Mouse (Mus musculus) lung, postnatal 14 days (tissue): Measurements from ENCODE around the gene Trp63.
"Not testable (repeated sequence)": the region's sequence is repeated elsewhere in the genome, so short reads cannot be mapped to it uniquely, and the experiment has no call there.

Experiments used
- DNase-seq: peaks from one replicate; pipeline ENCODE4 v3.0.0; 2021

Gene Trp63

DNA sequence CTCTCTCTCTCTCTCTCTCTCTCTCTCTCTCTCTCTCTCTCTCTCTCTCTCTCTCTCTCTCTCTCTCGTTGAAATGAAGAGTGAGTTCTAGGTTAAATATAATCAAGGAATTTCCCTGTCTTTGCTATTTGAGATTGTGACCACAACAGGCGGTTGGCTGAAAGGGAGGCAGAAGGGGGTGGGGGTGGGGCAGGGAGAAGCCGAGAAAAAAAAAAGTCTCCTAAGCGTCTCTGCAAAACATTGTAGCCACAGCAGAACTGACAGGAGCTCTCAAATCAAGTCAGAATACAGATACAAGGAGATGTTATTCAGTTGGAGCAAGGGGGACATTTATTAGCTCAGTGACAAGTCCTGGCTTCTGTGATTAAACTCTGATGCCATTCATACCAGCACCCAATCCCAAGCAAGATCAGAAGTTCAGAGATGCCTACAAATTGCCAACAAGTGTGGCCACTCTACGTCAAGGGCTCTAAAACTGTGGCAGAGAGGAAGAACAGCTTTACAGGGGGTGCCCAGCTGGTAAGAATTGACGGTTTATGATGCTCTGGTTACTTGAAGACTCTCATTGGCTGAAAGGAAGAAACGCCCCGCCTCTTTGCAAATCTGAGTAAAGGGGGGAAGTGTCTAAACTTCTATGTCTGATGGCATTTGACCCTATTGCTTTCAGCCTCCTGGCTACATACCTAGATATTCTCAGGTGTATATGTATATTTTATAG, at the start of gene Trp63:
TSS of gene Trp63 (plus strand) at position 233 of the 718 bp plus-strand sequence.
- no peak for DNase-seq

DNA sequence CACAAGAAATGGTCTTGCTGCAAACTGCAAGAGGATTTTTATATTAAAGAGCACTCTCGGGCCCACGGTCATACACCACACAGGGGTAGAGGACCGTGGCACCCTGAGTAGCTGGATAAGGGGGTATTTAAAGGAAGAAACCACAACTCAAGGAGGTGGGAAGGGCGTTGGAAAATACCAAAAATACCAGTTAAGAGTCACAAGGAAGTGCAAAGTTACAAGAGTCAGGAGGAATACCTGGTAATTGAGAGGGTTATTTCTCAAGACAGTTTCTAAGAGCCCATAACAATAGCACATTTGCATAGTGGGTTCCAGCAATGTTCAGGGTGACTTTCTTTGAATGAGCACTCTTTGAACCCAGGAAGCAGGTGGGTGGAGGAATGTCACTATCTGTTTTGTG, 38.8 kb upstream of the Trp63 start:
- DNase-seq, result not testable (repeated sequence)

DNA sequence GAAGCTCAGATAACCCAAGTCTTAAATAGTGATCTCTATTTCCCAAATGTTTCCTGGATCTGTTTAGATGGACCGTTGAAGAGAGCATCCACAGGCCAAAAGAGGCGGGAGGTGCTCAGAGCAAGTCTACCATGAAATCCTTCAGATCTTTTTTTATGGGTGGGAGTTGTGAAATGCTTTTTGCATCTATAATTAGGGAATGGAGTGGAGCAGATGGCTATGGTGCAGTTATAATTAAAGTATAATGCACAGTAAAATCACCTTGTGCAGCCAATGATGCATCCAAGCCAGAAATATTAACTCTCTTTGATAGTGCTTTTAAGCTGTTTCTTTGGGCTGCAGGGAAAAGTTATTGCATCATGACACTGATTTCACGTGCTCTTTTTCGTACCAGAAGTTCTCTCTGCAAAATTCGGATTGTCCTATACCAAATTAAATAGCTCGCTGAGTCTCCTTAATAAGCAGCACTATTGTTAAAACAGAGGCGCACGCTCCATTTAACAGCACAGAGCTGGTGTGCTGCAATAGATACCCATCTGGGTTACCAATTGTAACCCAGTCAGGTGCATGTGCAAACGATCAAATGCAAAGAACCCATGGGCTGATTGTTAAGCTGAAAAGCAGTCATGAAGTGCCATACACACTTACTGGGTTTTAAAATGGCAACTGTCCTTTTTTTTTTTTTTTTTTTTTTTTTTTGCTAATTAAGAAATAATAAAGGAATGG, 22.9 kb upstream of the Trp63 start:
- DNase-seq, result no peak

DNA sequence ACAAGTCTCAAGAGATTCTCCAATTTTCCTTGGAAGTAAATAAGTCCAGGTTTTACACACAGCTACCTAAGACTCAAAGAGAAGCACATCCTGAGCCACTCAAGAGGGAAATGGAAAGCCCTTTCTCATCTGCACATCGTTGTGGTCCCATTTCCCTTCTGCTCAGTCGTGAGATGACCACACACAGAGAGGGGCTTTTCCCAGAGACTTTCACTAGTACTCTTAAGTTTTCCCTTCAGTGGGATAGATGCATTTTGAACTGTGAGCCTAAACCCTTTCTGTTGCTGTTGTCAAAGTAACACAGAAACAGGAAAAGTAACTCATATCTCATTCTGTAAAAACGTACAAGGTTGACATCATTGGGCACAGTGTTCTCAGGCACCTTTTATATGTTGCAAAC, 20.4 kb upstream of the Trp63 start:
- DNase-seq, result no peak

DNA sequence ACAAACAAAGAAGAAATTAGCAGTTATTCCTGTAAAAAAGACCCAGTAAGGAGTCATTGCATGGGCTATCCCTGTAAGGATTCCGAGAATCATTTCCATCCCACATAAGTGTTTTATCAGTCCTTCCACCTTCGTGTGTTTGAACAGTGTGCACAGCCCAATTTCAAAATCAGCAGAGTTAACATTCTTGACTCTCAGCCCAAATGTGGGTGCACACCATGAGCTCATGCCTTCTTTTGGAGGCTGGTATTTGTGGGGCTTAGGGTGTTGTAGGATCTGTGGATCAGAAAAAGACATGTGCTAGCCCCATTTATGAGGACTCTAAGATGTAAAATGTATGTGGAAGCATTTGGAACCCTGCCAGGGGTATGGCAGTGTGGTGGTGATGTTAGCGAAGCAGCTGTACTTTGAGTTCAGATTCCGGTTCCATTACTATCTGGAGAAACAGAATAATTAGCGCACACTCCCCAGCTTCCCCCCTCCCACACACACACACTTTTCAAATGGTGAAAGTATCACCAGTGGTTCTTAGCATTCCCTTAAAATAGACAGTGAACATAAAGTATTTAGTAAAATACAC, 9.6 kb upstream of the Trp63 start:
- peak; percentile 7 for DNase-seq

DNA sequence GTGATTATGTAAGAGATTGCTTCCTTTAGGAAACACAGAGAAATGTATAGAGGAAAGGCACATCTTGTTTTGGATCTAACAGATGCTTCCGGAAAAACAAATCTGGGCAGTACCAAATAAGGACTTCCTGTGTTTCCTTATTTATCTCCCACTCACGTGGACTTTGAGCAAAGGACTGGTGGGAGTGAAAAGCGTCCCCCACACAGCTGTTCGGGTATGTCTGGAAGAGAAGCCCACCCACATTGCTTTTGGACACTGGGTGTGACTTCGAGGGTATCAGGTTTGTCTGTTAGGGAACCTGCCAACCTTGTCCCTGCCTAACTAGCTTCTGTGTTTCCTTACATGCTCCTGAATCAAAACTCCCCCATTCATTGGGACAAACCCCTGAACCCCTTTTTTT, 3.2 kb upstream of the Trp63 start:
- DNase-seq, result no peak

DNA sequence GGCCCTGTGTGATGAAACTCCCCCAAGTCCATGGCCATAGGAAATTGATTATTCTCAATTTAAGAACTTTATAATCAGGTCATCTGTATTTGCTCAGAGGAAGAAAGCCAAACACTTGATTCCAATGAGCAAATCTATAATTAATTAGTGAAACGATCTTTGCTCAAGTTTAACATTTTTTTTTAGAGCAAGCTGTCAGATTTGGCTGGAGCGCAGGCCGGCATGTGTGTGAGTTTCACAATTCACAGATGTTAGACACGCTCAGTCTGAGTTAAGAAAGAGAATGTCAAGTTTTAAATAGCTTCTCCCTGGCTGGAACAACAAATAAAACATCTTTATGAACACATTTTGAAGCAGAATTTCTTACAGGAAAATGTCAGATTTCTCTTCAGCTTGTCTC, 1.0 kb upstream of the Trp63 start:
- DNase-seq, result peak; percentile 7

DNA sequence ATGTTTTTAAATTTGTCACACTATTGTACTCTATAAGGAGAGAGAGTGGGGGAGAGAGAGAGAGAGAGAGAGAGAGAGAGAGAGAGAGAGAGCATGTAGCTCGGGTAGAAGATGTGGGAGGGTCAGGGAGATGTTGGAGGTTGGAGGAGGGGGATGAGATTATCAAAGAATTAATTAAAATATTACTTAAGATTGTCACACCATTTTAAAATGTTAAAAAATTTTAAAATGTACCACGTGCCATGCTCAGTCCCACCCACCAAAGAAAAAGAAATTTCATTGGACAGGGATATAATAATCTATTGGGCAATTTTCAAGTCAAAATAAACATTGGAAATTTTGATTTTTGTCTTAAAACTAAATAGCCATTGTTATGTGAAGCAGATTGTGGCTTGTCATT, 1.0 kb downstream of the Trp63 start:
- no peak for DNase-seq

DNA sequence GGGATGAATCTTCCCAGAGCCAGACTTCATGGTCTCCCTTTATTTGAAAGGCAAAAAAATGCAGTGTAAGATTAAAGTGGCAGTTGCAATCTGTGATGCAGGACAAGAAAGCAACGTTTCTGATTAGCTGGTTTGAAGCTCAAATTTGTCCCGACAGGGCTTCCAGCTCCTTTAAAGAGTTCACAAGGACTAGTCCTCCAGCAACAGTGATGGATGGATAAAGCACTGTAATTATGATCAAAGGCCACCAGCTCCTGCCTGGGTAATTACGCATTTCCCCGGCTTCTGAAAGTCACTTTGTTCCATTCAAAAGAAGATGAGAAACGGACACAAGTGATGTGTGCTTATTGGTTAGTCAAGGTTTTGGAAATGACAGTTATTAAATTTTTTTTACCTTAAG, 7.0 kb downstream of the Trp63 start:
- DNase-seq, result no peak

DNA sequence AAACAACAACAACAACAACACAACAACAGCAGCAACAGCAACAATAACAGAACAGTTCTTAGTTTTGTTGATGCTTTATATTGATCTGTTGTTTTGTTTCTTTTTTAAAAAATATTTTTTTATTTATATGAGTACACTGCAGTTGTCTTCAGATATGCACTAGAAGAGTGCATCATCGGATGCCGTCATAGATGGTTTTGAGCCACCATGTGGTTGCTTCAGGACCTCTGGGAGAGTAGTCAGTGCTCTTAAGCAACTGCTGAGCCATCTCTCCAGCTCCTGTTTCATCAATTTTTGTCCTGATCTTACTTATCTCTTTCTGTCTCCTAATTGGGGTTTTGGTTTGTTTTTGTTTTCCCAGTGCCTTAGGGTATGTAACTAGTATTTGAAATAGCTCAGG, 17.7 kb downstream of the Trp63 start:
- DNase-seq, result no peak

DNA sequence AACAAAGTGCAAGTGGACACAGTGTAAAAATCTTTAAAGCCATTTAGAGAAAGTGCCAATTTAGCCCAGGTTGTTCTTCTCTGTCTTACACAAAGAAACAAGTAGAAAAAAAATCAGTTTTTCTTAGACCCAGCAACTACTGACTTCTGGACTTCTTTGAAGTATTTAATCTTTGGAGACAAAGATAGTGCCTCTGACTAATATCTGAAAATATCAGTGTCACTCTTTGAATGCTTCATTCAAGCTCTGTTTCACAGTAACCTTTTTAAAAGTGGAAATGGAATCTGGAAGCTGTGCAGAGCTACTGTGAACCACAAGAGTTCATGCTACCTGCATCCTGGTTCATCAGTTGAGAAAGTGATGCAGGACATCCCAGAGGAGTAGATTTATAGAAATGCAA, 22.7 kb downstream of the Trp63 start:
- DNase-seq, result no peak

DNA sequence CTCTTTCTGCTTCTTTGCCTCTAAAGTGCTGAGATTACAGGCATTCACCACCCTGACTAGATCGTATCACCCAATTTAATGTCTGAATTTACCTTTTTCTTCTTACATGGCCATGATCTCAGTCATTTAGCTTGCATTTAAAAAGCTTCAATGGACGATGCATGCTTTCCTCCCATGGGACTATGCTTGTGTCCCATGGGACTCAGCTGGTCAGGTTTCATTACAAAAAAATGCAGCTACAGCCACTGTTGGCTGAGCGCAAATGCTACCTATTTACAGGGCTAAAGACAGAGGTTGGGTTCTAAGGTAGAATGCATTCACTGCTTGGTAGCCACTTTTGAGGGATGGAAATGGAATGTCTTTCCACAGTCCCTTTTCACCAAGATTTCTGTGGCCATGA, 32.2 kb downstream of the Trp63 start:
- no peak for DNase-seq

DNA sequence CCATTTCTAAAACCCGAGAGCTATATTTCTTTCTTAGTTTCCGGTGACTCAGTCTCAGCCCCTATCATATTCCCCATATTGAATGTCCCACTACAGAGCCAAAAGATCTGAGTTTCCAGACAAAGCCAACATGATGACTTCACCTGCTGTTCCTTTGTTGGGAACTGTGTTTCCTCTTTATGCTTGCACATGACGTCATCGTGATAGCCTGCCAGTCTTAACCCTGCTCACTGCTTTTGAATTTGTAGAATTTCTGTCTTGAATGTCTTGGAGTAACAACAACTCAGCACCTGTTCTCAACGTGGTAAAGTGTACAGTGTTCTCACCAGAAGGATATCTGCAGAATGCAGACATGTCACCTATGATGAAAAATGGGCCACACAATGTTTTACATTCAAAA, 39.6 kb downstream of the Trp63 start:
- DNase-seq, result no peak

DNA sequence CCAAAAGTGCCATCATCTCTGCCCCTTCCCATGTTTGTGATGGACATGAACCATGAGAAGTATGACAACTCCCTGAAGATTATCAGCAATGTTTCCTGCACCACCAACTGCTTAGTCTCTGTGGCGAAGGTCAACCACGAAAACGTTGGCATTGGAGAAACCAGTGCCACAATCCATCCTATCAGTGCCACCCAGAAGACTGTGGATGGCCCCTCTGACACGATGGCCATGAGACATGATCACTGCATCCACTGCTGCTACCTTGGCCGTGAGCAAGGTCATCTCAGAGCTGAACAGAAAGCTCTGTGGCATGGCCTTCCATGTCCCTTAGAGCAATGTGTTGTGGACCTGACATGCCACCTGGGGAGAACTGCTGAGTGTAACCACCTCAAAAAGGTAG, 43.4 kb downstream of the Trp63 start:
- DNase-seq, result no peak

DNA sequence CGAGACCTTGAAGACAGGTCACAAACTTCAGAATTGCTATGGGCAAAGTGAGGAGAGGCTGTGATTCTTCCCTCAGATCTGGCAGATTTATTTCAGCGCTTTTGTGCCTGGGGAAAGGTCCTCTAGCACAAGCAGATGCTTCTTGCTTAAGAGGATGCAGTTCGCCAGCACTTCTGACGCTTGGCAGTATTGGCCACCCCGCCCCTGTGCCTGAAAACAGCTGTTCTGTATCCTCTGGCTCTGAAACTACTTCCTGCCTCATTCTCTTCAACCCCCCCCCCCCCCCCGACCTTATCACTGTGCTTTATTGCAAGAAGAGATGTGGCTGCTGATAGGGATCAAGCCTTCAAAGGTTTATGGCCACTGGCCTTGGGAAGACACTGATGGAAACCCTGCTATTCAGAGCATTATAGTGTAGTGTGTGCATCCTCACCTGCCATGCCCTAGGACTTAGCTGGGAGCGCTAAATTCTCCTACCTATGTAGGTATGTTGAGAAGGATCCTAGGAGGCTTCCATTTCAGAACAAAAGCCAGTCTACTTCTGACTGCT, 44.5 kb downstream of the Trp63 start:
- peak; percentile 34 for DNase-seq

DNA sequence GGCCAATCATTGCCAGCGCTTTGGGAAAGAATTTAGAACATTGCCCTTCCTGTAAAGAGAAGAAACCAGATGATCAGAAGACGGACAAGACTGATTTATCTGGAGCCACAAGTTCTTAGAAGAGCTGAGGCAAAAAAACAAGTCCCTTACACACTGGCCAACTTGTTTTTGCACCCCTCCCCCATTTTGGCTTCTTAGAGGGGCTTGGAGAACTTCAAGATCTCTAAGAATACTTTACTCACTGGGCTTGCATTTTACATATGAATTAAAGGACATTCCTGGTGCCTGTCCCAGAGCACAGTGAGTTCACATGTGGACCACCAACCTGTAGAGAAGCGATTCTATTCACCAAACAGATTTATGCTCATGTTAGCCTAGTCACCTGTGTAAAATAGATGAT, 53.3 kb downstream of the Trp63 start:
- no peak for DNase-seq

DNA sequence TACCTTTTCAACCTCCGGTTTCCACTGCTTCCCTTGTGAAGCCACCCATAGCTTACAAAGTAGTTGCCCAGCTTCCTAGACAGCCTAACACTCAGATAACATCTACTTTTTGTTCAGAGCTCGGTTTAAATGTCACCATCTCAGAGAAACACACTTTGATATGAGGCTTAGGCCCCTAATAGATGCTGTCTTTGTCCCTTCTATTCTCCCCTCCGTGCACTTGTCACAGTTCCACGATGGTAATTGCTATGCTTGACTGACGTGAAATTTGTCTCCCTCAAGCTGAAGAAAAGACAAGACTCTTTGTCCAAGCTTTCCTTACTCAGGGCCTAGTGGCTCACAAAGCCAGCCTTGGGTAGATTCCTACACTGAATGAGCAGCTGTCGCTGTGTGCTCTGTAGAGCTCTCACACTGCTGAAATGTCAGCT, 54.1 kb downstream of the Trp63 start:
- no peak for DNase-seq

DNA sequence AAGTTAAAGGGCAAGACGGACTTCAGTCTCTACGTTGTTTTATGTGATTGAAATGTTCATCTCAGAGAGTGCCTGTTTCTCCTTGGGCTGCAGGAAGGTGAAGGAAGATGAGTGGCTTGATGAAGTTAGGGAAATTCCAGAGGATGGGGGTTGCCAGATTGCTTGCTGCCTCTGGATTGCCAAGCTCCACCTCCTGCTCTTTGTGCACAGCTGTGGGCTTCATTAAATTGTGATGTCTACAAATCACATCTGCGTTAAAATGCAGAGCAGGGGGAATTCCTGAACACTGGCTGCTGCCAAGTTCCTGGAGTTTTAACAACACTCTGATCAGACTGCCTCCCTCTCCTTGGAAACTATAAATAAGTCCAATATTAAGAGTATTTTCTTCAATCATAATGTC, 63.2 kb downstream of the Trp63 start:
- peak; percentile 9 for DNase-seq

DNA sequence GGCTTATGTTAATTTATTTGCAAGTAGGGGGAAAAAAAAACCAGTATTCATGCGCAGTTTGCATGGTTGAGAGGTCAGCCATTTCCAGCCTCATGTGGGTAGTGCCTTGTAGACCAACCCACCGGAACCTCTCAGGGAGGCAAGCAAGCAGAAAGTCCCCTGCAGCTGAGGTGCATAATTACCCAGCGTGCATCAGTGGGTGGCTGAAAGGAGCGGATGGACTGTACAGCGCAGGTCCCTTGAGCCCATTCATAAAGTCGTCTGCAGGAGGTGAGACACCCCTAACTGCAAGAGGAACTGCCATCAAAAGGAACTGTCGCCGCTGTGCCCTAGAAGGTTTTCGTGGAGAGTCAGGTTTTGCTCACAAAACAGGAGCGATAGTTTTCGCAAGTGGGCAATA, 68.3 kb downstream of the Trp63 start:
- DNase-seq, result no peak

DNA sequence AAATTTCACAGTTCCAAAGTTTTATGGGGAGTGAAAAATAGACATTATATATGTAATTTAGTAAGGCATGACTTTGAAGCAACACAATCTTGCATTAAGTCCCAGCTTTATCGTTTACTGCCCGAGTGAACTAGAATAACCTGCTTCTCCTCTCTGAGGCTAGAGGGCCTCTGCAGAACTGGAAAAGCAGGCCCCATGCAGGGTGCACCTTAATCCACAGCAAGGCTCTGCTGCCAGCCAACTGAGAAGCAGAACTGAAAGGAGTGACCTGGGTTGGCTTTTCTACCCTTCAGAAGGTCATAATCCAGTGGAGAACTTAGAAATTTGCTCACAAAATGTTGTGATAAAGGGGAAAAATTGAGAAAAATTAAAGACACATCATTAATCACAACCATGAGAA, 74.5 kb downstream of the Trp63 start:
- no peak for DNase-seq

DNA sequence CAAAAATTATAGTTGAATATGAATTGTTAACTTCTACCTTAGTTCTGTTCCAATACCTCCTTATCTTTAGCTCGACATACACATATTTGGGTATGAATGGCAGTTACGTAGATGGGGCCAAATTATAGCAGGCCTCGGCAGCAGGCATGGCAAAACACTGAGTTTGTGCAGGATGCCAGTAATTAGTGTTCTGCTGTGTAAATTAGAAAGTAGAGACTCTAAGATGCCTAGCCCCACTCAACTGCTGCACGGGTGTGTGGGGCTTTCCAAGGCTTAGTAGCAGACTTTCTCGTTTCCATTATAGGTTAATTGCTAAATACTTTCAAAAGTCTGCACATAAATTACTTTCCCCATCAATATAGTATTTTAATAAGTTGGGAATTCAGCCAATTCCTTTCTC, 82.0 kb downstream of the Trp63 start:
- DNase-seq, result no peak

DNA sequence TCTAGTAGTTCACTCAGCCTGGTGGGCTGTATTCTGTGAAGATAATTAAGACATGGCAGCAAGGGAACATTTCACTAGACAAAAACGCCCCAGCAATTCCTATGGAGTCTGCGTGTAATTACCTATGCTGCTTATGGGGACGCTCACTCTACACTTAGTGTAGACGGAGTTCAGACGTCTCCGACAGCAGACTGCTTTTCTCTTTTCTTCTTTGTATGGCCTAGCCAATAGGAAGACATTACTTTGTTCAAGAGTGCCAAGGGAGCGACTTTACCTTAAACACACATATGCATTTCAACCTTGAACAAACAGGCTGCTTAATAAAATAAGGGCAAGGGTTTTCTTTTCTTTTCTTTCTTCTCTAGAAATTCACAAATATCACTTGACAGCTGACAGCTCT, 91.0 kb downstream of the Trp63 start:
- DNase-seq, result no peak

DNA sequence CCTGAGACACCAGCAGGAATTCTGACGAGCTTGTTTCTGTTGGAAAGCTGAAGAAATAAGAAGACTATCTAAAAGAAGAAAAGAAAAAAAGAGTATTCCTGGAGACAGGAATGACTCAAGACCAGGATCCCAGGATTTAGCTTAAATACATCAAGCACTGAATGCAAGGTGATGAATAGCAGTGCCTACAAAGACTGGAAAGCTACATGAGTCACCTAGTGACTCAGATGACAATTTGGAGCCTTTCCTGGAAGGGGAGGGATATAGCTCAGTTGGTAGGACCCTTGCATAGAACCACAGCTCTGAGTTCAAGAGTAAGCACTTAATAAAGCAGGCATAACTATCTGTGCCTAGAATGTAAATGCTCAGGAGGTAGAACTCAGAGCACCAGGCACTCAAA, 93.9 kb downstream of the Trp63 start:
- DNase-seq, result no peak

DNA sequence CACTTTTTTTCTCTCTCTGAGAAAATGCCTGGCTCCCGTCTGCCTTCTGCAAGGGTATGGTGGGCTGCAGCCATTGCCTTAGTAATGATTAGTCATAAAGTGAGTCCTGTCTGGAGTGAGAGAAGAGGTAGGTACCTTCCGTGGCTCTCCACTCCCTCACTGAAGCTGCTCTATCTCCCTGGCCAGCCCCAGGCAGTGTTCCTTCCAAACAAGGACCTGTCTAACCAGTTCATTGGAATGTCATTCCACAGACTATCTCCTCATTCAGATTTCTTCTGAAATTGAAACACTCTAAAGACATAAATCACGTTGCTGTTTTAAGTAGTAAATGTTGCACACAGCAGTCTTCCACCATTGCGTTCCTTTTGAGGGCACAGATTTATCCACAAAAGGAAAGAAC, 96.4 kb downstream of the Trp63 start:
- no peak for DNase-seq
